Comparison of ENCODE assay signal across 8 mouse cellular contexts in the genomic region with DNA sequence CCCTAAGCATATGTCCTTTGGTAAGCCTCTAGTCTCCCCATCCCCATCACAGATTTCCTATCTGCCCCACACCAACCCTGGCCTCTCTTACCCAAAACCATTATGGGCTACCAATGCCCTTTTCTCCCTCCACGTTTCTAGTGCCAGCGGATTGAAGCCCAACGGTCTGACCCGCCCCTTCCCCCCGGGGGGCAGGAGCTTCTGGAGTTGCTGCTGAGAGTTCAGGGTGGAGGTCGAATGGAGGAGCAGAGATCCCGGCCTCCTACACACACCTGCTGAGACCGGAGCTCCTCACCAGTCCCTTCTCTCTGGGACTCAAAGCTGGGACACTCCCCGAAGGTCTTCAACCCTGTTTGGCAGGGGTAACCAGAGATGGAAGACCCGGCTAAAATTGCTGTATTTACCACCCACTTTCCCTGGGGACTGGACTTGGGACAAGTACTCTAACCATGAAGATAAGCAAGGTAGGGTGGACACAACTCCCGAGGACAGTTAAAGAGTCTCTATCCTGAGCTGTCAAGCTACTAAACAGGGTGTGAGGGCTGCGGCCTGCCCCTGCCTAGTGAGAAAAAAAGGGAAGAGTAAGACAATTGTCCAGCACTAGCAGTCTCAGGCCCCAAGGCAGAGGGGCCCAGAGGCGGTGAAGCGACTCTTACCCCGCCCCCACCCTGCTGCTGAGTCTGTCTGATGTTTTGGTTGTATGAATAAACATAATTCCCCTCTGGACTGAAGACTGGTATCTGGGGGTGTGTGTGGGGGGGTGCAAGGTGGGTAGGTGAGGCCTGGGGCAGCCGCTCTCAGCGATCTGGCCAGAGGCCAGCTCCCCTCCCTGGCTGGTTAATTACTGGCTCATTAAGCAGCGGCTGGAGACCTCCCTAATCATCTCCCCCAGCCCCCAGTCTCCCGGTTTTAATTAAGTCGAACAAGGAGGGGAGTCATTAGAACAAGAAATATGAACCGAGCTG. TPM values are rescaled to one million over a fixed set of nuclear protein-coding genes. Genes with fewer than 3 reads are reported as not detected.
DNase-seq lines count a peak whose midpoint lies in the region; ATAC-seq and TF ChIP-seq lines count a peak whose summit lies in the region.

A gene (plus strand): TSS at position 238 of the 965 bp plus-strand sequence.

- no peaks in the 10 kb centered on the region for H3K9me3 ChIP-seq in heart, postnatal 0 days (replicated peaks; ENCODE audit: control insufficient read depth, low read length)
- no peaks in the 10 kb centered on the region for H3K9me3 ChIP-seq in stomach, embryonic 16.5 days (replicated peaks; ENCODE audit: control insufficient read depth, low read length)

- 14% methylated on average over 21 of the region's 21 CpGs for WGBS in heart, postnatal 0 days
- WGBS in stomach, embryonic 16.5 days: 4% methylated on average over 21 of the region's 21 CpGs

- TF ChIP-seq POLR2A in embryonic fibroblast, embryonic 13.5 days (IDR thresholded peaks at IDR 0.05; ENCODE audit: low read depth, low read length): no peak

- CTCF ChIA-PET in Patski (lab: Charles Lee): no interaction called here

- peak within 1 kb of the TSS; percentile 91 for H3K9ac ChIP-seq in heart, postnatal 0 days (replicated peaks; ENCODE audit: low read depth, low read length)
- peak within 1 kb of the TSS; percentile 99 for H3K9ac ChIP-seq in stomach, embryonic 16.5 days (ENCODE audit: low read length)

- peak; percentile 35 for DNase-seq in CD4-positive helper T cell, adult 2 months (ENCODE audit: low read depth, low spot score)
- DNase-seq in Patski (ENCODE audit: low read depth, low spot score): no peak
- DNase-seq in heart, postnatal 0 days (ENCODE audit: low spot score): no peak
- DNase-seq in layer of hippocampus, adult 8-10 months (ENCODE audit: low spot score in 2 of 2): no peak
- peak; percentile 43 for DNase-seq in lung, postnatal 36 days
- no peak for DNase-seq in natural killer cell, adult 2 months (ENCODE audit: low spot score in 2 of 2)

- peaks cover 3% of the 10 kb centered on the region; the same call in 1 of the 2 replicates for H3K4me1 ChIP-seq in embryonic fibroblast, embryonic 13.5 days (ENCODE audit: control insufficient read depth, insufficient read depth, low read length)
- peaks cover 34% of the 10 kb centered on the region for H3K4me1 ChIP-seq in heart, postnatal 0 days (ENCODE audit: control insufficient read depth, insufficient read depth)
- H3K4me1 ChIP-seq in stomach, embryonic 16.5 days (ENCODE audit: control insufficient read depth, insufficient read depth, low read length): peaks cover 65% of the 10 kb centered on the region

- no peak for ATAC-seq in Patski
- ATAC-seq in heart, postnatal 0 days (ENCODE audit: insufficient read depth, low read depth): no peak
- peak; percentile 7; the same call in 1 of the 2 replicates for ATAC-seq in stomach, embryonic 16.5 days (ENCODE audit: insufficient read depth, low FRiP score)

- in situ Hi-C loops in Patski (cut with MboI; ENCODE audit: low pct_unique_long_range_greater_than_20kb): no loop called here

- peaks cover 21% of the 10 kb centered on the region for H3K36me3 ChIP-seq in heart, postnatal 0 days (replicated peaks; ENCODE audit: control insufficient read depth, insufficient read depth, low read length)
- peaks cover 14% of the 10 kb centered on the region; the same call in 1 of the 2 replicates for H3K36me3 ChIP-seq in stomach, embryonic 16.5 days (ENCODE audit: control insufficient read depth, insufficient read depth, low read length)

- H3K27me3 ChIP-seq in Patski: no peaks in the 10 kb centered on the region
- H3K27me3 ChIP-seq in heart, postnatal 0 days (ENCODE audit: control insufficient read depth, insufficient read depth, low read length): no peaks in the 10 kb centered on the region
- no peaks in the 10 kb centered on the region for H3K27me3 ChIP-seq in stomach, embryonic 16.5 days (ENCODE audit: control insufficient read depth, insufficient read depth, low read length)

- TF ChIP-seq EP300 in heart, postnatal 0 days (IDR thresholded peaks at IDR 0.05; ENCODE audit: low read depth): no peak

- TF ChIP-seq CTCF in Patski (IDR thresholded peaks at IDR 0.05): no peak
- TF ChIP-seq CTCF in embryonic fibroblast, embryonic 13.5 days (IDR thresholded peaks at IDR 0.05; ENCODE audit: borderline replicate concordance, insufficient read depth, low read length): no peak
- no peak for TF ChIP-seq CTCF in heart, postnatal 0 days (IDR thresholded peaks at IDR 0.05; ENCODE audit: low read depth)

- H3K27ac ChIP-seq in embryonic fibroblast, embryonic 13.5 days (ENCODE audit: insufficient read depth, low read length): peak within 1 kb of the TSS; percentile 74
- H3K27ac ChIP-seq in heart, postnatal 0 days (ENCODE audit: low read depth): peak within 1 kb of the TSS; percentile 93
- peak within 1 kb of the TSS; percentile 99 for H3K27ac ChIP-seq in stomach, embryonic 16.5 days (ENCODE audit: low read length)

- peak within 1 kb of the TSS; percentile 69 for H3K4me3 ChIP-seq in embryonic fibroblast, embryonic 13.5 days (ENCODE audit: insufficient read depth, low read length)
- peak within 1 kb of the TSS; percentile 87 for H3K4me3 ChIP-seq in heart, postnatal 0 days (ENCODE audit: low read depth, low read length)
- H3K4me3 ChIP-seq in stomach, embryonic 16.5 days (replicated peaks; ENCODE audit: low read length): peak within 1 kb of the TSS; percentile 91

- POLR2A ChIA-PET in Patski (lab: Charles Lee): interaction anchor here (1.0 to 2.3 kb wide), 4 partner anchors 8 to 35 kb away, joined by 3 to 12 read pairs (median 4); a partner anchor contains a TSS

- H3K4me2 ChIP-seq in heart, postnatal 0 days (ENCODE audit: low read depth, low read length): peak within 1 kb of the TSS; percentile 79
- H3K4me2 ChIP-seq in stomach, embryonic 16.5 days (ENCODE audit: low read depth, low read length): peak within 1 kb of the TSS; percentile 80

RNA-seq across cellular contexts. Expression of the gene that starts here (rescaled TPM):
- polyA plus RNA-seq in Patski (2021): 59.7 TPM
- 38.2 and 43.9 TPM in 2 replicates for polyA plus RNA-seq in embryonic fibroblast, embryonic 13.5 days (2011; ENCODE audit: insufficient read length, low read depth, missing spikeins)
- total RNA-seq in heart, postnatal 0 days (2014; rRNA removed; ENCODE audit: low replicate concordance): 42.6 and 59.1 TPM in 2 replicates
- polyA plus RNA-seq in heart, postnatal 0 days (2015; fragmentation: Nextera tagmentation; extraction: Ambion mirVana): 3.3 and 4.4 TPM in 2 replicates
- 10 to 100 TPM; 54.3 to 76.6 (median 66.8) TPM for total RNA-seq in layer of hippocampus, adult 8-10 months (2022)
- polyA plus RNA-seq in stomach, embryonic 16.5 days (2015; fragmentation: Nextera tagmentation; extraction: Ambion mirVana): 6.8 and 8.4 TPM in 2 replicates

Comparison
In these comparisons a context has a peak if more than half of its experiments do, and no peak if none do; other contexts are left out.
1. DNase-seq: peak in CD4-positive helper T cell, adult 2 months (single experiment) and lung, postnatal 36 days (single experiment); none in Patski (single experiment), heart, postnatal 0 days (single experiment), layer of hippocampus, adult 8-10 months (0 of 2) and natural killer cell, adult 2 months (0 of 2).
2. Peak in every context shown above with its lines, with median percentiles within 50 percentile points of each other: H3K27ac ChIP-seq and H3K4me3 ChIP-seq.